Mouse (Mus musculus) adrenal gland, postnatal 36 days (tissue): ENCODE data around the gene Colca2. TPM values are rescaled to one million over a fixed set of nuclear protein-coding genes. Genes with fewer than 3 reads are reported as not detected.
A peak's percentile ranks its signal among the peaks of the same experiment; 100 is the strongest.

Source experiments
- DNase-seq, 2 experiments: peaks; one replicate each; pipeline ENCODE4 v3.0.0; 2021; ENCODE audit warnings: mixed read lengths in 1 of 2
- long read RNA-seq, 2 experiments: library from polyadenylated mRNA; stranded (forward); transcript quantifications; one replicate each; pipeline ENCODE4 v2.0.0; 2021; ENCODE audit warnings: borderline sequencing depth in 2 of 2
- total RNA-seq, 2 experiments: library from RNA; stranded (reverse); gene quantifications; 2 replicates each; pipeline ENCODE4 v1.2.3; 2021

The Colca2 gene
- 1 to 10 TPM; 3.1 to 3.3 TPM for total RNA-seq
- long read RNA-seq, experiment 1, partial matches to known transcripts, result 0 of 2 reads
- long read RNA-seq, experiment 1, other reads (novel, unspliced or antisense), result 2 of 2 reads
- long read RNA-seq, experiment 2, partial matches to known transcripts, result 0 of 3 reads
- long read RNA-seq, experiment 2, other reads (novel, unspliced or antisense), result 0 of 3 reads

DNA sequence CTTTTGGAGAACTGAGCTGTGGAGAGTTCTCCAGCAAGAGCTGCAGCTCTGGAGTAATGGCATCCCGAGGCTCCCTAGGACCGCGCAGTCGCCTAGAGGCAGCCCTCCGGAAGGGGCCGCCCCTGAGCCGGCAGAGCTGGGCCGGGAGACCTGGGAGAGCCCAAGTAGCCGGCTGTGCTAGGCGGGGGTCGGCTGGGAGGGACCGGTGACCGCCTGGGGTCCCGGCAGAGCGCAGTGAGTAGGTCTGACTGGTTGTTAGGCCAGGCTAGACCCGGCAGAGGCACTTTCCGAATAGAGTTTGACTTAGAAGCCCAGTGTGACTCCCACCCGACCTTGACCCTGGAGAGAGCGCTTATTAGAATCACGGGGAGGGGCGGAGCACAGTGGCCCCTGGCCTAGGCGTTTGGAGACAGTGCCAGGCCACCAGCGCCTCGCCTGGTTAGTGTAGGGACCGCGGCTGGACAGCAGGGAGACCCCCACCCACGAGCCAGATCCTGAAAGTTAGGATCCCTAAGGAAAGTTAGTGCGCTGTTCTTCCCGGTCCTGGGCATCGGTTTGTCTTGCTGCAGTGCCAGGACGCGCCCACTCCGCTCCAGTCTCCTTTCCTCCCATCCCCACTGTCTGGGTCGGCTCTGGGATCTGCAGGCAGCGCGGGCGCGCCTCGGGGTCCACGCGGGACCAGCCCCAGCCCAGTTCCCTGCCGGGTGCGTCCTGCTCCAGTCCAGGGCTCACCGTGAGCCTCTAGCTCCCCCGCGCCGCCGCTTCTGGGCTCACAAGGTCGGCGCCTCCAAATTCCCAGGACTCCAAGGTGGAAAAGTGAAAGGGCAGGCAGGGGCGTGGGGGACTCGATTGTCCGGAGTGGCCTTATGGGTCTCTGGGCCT, at the start of gene Colca2:
Colca2 (minus strand) TSS at position 70 of the 882 bp plus-strand sequence.
- DNase-seq, result peak; percentile 85 to 90

DNA sequence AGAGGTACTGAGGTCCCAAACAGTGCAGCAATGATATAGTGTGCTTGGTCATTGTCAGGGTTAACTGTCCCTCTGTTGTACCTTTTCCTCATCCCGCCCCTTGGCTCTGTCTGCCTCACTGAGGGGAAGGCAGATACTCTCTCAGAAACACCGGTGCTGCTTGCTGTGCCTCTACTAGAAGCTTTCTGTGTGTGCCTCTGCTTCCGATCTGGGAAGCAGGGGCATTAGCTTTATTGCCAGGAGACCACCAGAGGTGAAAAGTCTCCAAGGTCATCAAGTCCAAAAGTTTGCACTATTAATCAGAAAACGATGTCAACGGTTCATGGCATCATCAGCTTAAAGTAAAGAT, 49.2 kb upstream of the Colca2 start:
- DNase-seq, result no peak

DNA sequence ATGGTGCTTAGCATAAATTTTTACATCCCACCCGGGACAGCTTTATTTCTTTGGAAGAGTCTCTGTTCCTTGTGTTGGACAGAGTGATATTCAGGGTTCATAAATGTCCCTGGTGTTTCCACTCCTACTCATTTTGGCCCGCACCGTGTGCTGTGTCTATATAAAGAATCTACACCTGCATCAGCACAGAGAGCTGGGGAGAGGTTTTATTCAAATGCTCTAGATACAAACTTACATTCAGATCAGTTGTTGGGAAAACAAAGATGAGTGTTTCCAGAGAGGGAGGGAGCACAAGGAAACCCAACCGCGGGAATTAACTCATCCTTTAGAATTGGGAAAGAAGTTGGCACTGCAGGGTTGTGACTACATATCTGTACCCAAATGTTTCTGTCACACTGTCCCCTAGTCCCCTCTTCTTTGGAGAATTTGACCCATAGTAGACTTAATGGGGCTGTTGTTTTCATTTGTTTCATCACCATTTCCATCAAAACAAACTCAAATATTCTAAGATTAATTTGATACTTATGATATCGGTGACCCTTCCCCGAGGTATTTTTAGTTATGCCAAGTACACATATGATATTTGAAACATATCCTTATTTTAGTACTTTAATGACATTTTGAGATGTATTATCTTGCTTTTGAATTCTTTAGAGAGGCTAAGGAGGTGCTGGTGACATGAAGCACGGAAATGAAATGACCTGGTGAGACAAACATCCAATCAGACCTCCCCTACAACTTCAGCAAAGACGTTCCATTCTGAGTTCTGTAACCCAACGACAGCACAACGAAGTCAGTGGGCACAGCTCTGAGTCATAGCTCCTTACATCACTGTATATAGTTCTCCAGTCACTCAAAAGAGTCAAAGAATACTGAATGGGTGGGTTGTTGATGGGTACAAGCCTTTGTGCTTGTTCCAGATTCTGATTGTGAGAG, 48.5 kb upstream of the Colca2 start:
- no peak for DNase-seq

DNA sequence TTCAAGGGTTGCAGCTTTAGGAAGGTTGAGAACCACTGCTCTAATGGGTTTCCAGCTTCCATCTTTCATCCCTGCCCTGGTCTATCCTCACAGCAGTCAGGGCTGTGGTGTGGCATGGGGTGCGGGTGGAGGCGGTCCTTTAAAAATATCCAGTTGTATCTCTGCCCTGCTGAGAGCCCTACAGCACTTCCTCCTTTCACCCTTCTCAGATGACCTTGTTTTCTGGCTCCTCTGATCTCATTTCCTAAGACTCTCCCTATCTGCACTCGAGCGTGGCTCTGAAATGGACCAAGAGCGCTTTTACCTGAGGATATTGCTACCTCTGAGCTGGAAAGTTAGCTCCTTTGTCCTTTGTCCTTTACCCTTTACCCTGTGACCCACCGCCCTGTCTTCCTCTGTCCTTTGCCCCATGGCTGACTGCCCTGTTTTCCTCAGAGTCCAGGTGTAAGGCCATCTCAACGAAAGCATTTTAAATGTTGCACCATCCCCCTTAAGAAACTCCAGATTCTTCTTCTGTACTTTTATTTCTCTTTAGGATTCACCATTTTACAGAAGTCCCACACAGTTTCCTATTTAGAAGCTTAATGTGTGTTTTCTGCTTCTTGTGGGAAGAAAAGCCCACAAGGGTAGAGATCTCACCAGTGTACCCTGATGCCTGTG, 46.2 kb upstream of the Colca2 start:
- no peak for DNase-seq

DNA sequence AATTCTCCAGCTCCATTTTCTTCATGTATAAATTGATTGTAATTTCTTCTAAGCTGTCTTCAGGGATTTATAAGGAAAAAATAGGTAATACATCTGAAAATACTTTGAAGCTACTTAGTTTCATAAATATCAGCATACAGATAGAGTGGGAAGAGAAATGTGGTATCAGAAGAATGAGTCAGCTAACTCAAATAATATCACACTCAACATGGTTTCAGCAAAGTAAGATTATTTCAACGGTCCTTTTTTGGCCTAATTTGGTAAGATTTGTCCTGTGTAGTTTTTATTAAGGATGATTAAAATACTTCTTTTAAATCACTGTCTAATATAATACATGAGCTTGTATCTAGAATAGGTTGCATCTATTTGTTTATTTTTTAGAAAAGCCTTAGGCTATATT, 41.7 kb upstream of the Colca2 start:
- DNase-seq, result no peak

DNA sequence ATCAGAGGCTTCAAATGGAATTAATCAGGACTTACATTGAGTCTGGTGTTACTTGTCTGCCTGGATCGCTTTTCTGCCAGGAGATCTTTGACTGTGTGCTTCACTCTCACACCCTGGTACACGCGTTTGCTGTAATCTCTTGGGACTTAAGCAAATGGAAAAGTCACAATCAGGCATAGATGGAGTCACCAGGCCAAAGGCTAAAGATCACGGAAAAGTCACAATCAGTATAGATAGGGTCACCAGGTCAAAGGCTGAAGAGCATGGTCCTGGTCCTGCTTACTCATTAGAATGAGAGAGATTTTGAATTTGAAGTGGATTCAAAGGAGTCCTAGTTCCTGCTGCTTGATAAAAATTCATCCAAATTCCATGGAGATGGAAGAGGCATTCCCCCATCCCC, 39.9 kb upstream of the Colca2 start:
- DNase-seq, result no peak

DNA sequence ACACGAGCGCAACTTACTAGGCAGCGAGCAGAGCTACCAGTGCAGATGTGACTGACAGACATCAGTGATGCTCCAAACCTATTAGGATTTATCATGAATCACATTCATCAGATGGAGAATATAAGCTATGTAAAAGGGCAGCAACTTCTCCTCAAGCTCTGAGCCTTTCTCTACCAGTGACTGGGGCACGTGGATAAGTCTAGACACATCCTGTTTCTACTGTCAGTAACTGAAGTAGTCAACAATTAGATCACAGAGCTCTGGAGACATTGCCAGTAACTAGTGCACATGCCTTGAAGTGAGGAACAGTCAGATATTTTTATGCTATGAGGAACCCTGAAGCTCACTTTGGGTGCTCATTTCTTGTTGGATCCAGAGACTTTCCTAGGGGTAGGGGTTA, 39.0 kb upstream of the Colca2 start:
- no peak for DNase-seq

DNA sequence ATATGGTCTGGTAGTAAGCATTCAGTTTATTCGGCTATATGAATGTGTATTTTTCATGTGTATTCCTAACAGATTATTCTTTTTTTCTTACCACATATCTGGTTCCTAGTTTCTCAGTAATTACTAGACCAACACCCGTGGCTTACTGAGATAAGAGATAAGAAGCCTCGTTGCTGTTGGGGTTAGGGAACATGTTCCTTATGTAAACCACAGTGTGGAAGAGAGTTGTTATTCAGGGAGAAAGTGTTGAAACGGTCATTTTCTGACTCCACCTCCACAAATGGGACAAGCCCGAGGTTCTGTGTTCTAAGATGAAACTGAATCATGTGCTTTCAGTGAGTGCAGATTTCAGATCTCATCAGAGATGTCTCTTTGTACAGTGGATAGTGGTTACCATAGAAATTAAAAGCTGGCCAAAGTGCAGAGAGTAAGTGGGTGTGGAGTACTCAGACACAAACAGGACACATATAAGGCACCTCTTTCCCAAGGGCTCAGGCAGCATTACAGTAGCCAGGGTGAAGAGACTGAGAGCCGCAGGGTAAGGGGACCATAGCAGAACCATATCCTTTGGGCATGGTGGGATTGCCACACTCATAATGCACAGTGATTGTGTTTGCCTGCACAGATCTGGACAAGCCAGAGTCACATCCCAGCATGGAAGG, 37.2 kb upstream of the Colca2 start:
- DNase-seq, result no peak

DNA sequence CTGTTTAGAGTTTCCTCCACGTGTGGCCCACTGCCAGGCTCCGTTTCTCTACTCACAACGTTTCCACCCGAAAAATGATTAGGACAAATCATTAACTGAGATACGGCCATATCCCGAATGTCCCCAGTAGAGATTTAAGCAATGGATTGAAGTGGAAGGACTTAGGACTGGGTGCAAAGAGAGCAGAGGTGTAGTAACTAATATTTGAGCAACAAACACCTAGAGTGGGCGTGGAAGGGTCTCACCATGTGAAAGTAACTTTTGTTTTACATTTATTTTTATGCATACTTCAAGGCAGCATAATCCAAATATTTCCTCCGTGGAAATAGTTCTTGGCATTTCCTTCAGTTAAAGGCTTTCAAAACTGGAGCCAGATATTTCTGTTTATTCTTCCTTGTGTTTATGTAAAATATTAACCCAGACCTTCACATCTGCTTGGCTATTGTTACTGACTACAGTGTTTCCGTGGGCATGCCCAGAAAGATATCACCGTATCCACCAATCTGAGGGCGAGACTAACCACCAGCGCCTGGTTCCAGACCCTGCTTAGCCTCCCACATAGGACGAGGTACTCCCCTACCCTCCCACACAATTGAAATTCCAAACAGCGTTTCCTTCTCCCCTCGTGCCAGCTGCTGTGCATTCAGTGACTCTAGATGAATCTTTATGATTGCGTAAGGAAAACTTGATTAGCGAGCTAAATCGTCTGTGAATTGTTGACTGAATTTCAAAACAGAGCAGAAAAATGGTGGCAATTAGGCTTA, 34.4 kb upstream of the Colca2 start:
- no peak for DNase-seq

DNA sequence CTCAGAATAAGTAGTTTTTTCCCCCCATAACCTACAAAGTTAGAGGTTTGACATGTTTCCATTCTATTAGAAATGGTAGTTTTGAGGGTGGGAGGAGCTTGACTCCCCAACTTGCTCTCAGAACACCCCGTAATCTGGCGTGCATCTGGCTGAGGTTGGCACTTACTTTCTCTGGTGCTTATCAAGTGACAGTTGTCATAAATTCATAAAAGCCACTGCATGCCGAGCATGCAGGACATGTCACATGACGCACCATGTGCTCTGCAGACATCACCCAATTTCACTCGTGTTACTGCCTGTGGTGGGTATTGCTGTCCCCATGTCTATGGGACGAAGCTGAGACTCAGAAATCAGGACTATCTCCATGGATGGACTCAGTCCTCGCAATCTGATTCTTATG, 32.1 kb upstream of the Colca2 start:
- no peak for DNase-seq

DNA sequence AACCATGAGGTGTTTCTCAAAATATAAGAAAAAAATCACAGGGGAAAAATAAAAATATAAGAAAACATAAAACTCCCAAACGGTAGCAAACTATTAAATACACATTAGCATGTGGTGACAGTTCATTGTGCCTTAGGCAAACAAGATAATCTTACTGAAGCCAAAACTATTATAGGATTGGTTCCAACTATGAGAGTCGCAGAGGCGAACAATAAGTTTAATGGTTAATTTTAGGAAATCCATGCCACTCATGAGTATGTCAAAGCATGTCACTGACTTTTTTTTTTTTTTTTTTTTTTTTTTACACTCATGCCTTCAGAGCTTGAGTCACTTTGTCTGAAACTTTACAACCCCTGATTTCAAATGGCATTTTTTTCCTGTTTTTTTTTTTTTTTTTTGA, 28.0 kb upstream of the Colca2 start:
- DNase-seq, result no peak

DNA sequence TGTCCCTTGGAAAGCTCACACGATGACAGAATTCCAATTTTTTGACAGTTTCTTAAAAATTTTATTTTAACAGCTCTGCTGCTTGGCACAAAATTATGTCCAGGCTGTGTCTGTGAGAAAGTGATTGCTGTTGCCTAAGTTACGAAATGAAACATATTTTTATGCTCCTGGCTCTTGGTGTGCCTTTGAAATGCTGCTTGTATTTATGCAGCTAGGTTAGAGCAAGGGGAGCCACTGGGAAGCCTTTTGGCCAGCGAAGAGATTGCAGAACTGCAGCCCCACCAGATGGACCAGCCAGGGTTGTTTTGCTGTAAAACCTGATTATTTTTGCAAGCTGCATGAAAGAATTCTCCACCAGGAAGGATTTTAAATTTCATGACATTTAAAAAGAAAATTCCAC, 26.8 kb upstream of the Colca2 start:
- DNase-seq, result no peak

DNA sequence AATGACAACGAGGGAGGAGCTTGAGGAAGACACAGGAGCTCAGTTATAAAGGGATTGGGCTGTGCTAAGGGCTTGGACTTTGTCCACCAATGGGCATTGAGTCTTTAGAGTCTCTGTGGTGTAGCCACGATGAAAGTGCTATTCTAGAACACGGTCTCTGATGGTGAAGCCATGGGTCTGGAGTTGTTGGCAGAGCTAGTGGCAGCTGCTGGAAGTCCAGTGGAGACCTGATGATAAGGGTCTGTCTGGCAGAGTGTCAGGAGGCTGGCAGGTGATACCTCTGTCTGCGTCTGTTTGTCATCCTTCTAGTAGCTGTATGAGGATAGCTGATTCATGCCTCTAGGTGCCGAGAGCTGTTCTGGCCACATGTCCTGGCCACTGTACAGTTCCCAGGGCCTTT, 25.6 kb upstream of the Colca2 start:
- no peak for DNase-seq

DNA sequence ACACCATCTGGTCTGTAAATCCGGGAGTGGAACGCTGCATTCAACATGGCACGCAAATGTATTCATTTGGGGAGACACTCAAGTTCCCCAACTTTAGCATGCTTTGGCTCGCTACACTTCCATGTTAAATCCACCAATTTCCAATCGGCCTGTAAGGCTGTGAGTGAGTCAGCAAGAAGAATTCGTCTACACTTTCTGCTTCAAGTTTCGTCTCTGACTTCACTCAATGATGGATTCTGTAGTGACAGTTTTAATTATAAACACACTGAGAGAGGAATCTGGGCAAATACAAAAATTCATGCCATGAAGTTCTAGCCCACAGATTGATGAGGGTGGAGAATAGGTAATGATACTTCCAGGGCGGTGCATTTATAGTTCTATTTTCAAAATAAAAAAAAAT, 15.2 kb upstream of the Colca2 start:
- no peak for DNase-seq

DNA sequence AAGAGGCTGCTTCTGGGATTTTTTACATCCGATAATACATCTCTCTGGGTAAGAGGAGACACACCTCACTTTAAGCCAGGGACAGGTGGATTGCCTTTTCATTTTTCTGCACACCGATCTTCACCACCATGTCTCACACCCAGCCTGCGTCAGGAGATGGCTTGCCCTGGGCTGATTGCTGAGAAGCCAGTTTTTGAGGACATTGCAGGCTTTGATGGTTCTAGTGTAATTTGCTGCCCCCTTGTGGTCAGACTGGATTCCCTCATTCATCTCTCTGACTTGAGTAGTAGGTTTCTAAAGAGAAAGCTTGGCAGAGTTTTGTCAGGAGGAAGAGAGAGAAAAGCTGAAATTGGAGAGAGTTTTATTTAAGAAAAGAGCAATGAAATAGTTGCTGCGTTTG, 14.3 kb upstream of the Colca2 start:
- DNase-seq, result peak; percentile 62 to 85

DNA sequence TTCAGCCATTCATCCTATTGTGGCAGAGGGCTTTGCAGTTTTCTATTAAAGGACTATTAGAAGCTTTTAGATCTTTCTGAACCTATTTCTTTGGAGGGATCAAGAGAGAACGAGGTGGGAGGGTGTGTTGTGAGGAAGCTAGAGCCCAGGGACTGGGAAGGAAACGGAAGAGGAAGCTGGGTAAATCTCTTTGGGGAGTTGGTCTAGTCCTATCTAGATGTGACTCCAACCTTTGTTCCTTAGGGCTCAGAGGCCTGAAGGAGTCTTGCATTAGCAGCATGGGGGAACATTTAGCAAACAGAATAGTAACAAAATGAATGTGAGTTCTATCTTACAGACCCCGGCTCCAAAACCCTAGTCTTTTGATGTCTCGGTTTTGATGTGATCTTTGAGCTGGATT, 12.6 kb upstream of the Colca2 start:
- no peak for DNase-seq

DNA sequence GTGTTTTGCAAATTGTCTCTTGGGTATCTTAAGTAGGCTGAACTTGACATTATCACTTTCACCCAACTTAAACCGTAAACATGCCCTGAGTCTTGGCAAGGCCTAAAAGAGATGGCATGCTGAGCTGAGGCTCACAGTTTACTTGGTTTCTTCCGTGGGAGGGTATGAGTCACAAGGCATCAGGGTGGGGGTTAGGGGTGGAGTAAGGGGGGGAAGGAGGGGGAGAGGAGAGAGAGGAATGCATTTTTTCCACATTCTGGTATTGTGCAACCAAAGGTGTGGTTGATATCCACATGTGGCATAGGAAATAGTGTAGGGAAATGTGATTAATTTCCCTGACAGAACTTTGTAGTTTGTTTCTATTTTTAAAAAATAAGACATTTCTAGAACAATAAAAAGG, 7.7 kb upstream of the Colca2 start:
- peak; percentile 20 to 39 for DNase-seq

DNA sequence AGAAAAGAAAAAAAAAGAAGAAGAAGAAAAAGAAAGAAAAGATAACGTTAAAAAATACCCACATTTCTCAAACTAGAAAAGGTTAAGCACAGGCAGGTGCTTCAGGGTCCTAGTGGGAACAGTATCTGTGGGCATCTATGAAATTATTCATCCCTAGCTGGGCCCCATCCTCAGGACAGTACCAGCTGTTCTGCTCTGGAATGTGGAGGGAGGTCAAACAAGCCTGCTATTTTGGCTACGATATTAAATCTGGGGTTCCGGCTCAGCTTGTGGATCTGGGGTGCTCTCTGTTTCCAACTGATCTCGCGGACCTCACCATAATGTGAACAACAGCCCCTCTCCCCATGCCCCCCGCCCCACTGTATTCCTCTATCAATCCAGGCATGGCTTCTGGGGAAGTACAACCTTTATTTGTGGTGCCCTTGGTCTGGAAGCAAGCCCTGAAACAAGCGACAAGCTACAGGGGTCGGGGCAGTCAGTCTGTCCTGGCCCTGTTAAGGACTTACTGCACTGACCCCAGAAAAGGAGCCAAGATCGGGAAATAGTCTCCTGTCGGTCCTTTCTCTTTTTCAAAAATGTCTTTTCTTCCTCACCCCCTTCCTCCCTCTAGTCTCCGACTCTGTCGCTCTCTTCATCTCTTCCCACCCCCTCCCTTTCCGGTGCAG, 403 bp downstream of the Colca2 start:
- peak in 1 of 2 experiments; percentile 49 for DNase-seq

DNA sequence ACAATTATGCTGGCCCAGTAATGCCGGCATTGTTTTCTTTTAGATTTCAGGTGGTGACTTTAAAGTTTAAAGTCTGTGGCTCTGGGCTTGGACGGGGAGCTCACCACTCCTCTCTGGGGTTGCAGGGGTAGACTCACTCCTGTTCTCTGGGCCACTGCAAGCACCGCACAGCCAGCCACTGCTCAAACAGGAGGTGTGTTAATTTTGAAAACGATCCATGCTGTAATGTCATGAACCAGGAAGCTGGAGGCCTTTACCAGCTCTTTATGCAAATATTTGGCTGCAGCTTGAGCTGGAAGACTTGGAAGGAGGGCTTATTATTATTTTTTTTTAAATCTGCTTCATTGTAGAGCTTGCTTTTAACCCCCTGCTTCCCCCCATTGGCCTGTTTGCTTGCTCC, 3.7 kb downstream of the Colca2 start:
- peak; percentile 15 to 22 for DNase-seq

DNA sequence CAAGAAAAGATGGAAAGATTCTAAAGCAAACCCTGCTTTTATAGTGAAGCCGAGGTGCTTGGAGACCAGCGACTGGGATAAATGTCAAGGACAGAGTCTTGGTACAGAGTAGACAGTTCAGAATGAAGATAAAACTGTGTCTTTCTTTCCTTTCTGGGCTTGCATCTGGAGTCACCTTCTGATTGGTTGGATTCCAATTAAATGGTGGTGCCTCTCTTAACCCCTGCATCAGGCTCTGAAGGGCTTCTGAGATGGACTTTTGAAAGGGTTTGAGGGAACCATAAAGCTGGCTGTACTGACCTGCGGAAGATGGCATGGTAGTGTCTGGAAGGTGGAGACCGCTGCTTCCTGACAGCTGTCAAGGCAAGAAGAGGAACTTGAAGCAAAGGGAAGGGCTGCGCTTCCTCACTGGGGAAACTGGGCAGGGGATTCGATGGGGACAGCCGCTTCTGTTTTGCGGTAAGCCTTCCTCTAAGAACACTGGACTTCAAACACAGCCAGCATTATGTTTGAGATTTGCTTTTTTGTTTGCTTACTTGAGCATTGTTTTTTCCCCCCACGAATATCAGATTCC, 4.7 kb downstream of the Colca2 start:
- peak; percentile 17 to 48 for DNase-seq
